Mouse (Mus musculus) hindbrain, embryonic 11.5 days (tissue): ENCODE data around the gene Dnm3. TPM values are rescaled to one million over a fixed set of nuclear protein-coding genes. Genes with fewer than 3 reads are reported as not detected.

Experiments
- ATAC-seq: fragments of 200-750 bp; cut with Nextera tagmentation; 2 replicates; pipeline ENCODE4 v1.8.0; 2017; ENCODE audit warnings: mild to moderate bottlenecking, moderate TSS enrichment, moderate library complexity; ENCODE audit not compliant: low FRiP score
- DNase-seq: peaks from one replicate; pipeline ENCODE4 v3.0.0-alpha.2; 2015; ENCODE audit warnings: low spot score
- H3K27ac ChIP-seq: fragments of 300-500 bp; sonication (generic); 2 replicates; pipeline ENCODE4 v1.5.1; 2014; ENCODE audit warnings: mild to moderate bottlenecking, low read depth, low read length
- H3K27me3 ChIP-seq: fragments of 300-500 bp; sonication (generic); 2 replicates; pipeline ENCODE4 v1.6.1; 2014; ENCODE audit warnings: mild to moderate bottlenecking, low read length, moderate library complexity, mixed read lengths; ENCODE audit not compliant: control insufficient read depth, insufficient read depth
- H3K36me3 ChIP-seq: fragments of 300-500 bp; sonication (generic); 2 replicates; pipeline ENCODE4 v1.6.1; 2014; ENCODE audit warnings: mild to moderate bottlenecking, low read length, moderate library complexity, mixed read lengths; ENCODE audit not compliant: control insufficient read depth, insufficient read depth
- H3K4me1 ChIP-seq: fragments of 300-500 bp; sonication (generic); replicated peaks from 2 replicates; pipeline ENCODE4 v1.6.1; 2014; ENCODE audit warnings: low read length, mixed read lengths; ENCODE audit not compliant: control insufficient read depth, insufficient read depth
- H3K4me2 ChIP-seq: fragments of 300-500 bp; sonication (generic); replicated peaks from 2 replicates; pipeline ENCODE4 v1.6.1; 2014; ENCODE audit warnings: mild to moderate bottlenecking, low read depth, low read length
- H3K4me3 ChIP-seq: fragments of 300-500 bp; sonication (generic); 2 replicates; pipeline ENCODE4 v1.5.1; 2014; ENCODE audit warnings: low read depth, low read length
- H3K9ac ChIP-seq: fragments of 300-500 bp; sonication (generic); 2 replicates; pipeline ENCODE4 v1.6.1; 2014; ENCODE audit warnings: low read depth, low read length
- H3K9me3 ChIP-seq: fragments of 300-500 bp; sonication (generic); 2 replicates; pipeline ENCODE4 v1.6.1; 2016; ENCODE audit warnings: low read length; ENCODE audit not compliant: control insufficient read depth
- WGBS: fragments of 180-500 bp; shearing (Covaris S2); extraction: QIAGEN DNeasy Blood & Tissue Kit; methylation state at CpG from one replicate; pipeline ENCODE4 v1.1.7; 2014; 5-methylcytosine and 5-hydroxymethylcytosine counted together
- polyA plus RNA-seq: library from polyadenylated mRNA; unstranded; fragments of >200 nt; fragmentation: Nextera tagmentation; extraction: Ambion mirVana; gene quantifications from 2 replicates; pipeline ENCODE4 v1.2.1, GENCODE M21; 2014

Gene Dnm3
- polyA plus RNA-seq, 1 experiment from 2014 or later, result 12.0 TPM

GRCm38 (mm10) chr1:162107011-162107606 lies 370.7 kb downstream of the Dnm3 start:
- Histone ChIP-seq H3K9me3 (no peaks in the 10 kb centered on the region), H3K27ac (no peak overlapping the region), H3K9ac (no peak overlapping the region), H3K27me3 (no peaks in the 10 kb centered on the region), H3K4me3 (no peak overlapping the region), H3K36me3 (no peaks in the 10 kb centered on the region), H3K4me1 (no peaks in the 10 kb centered on the region), H3K4me2 (no peak overlapping the region)
- 80% methylated on average over 4 of the region's 4 CpGs for WGBS
- no peak for DNase-seq
- ATAC-seq, result no peak

GRCm38 (mm10) chr1:162100961-162101830 lies 376.6 kb downstream of the Dnm3 start:
- H3K4me1 ChIP-seq, result no peaks in the 10 kb centered on the region
- no peak overlapping the region for H3K4me2 ChIP-seq
- H3K9ac ChIP-seq, result no peak overlapping the region
- 89% methylated on average over 10 of the region's 10 CpGs for WGBS
- H3K9me3 ChIP-seq, result no peaks in the 10 kb centered on the region
- H3K4me3 ChIP-seq, result no peak overlapping the region
- no peaks in the 10 kb centered on the region for H3K27me3 ChIP-seq
- no peak overlapping the region for H3K27ac ChIP-seq
- no peak for DNase-seq
- no peaks in the 10 kb centered on the region for H3K36me3 ChIP-seq
- ATAC-seq, result no peak

- Histone ChIP-seq H3K4me2 (no peak overlapping the region), H3K4me1 (no peaks in the 10 kb centered on the region), H3K4me3 (no peak overlapping the region), H3K9ac (no peak overlapping the region), H3K27me3 (no peaks in the 10 kb centered on the region), H3K27ac (no peak overlapping the region), H3K36me3 (no peaks in the 10 kb centered on the region), H3K9me3 (no peaks in the 10 kb centered on the region)
- no peak for DNase-seq
- ATAC-seq, result no peak
- 81% methylated on average over 7 of the region's 7 CpGs for WGBS
Observed at GRCm38 (mm10) chr1:162100033-162100820, 377.6 kb downstream of the Dnm3 start.

- H3K4me3 ChIP-seq, result no peak overlapping the region
- WGBS, result 91% methylated on average over 3 of the region's 3 CpGs
- H3K27ac ChIP-seq, result no peak overlapping the region
- H3K27me3 ChIP-seq, result no peaks in the 10 kb centered on the region
- ATAC-seq, result no peak
- H3K4me2 ChIP-seq, result no peak overlapping the region
- H3K36me3 ChIP-seq, result no peaks in the 10 kb centered on the region
- no peak for DNase-seq
- H3K4me1 ChIP-seq, result no peaks in the 10 kb centered on the region
- no peaks in the 10 kb centered on the region for H3K9me3 ChIP-seq
- H3K9ac ChIP-seq, result no peak overlapping the region
Observed at GRCm38 (mm10) chr1:162099203-162099602, 378.6 kb downstream of the Dnm3 start.

- Histone ChIP-seq H3K9me3 (no peaks in the 10 kb centered on the region), H3K27ac (no peak overlapping the region), H3K27me3 (no peaks in the 10 kb centered on the region), H3K9ac (no peak overlapping the region), H3K4me3 (no peak overlapping the region), H3K4me2 (no peak overlapping the region), H3K4me1 (no peaks in the 10 kb centered on the region), H3K36me3 (no peaks in the 10 kb centered on the region)
- no peak for ATAC-seq
- WGBS, result 86% methylated on average over 8 of the region's 8 CpGs
- DNase-seq, result no peak
Observed at GRCm38 (mm10) chr1:162094523-162095272, 383.1 kb downstream of the Dnm3 start.

GRCm38 (mm10) chr1:162093806-162094522 lies 383.9 kb downstream of the Dnm3 start:
- H3K9me3 ChIP-seq, result no peaks in the 10 kb centered on the region
- H3K4me3 ChIP-seq, result no peak overlapping the region
- WGBS, result 76% methylated on average over 9 of the region's 9 CpGs
- ATAC-seq (no peak), DNase-seq (no peak)
- H3K36me3 ChIP-seq, result no peaks in the 10 kb centered on the region
- H3K4me2 ChIP-seq, result no peak overlapping the region
- H3K9ac ChIP-seq, result no peak overlapping the region
- no peaks in the 10 kb centered on the region for H3K4me1 ChIP-seq
- H3K27me3 ChIP-seq, result no peaks in the 10 kb centered on the region
- no peak overlapping the region for H3K27ac ChIP-seq

GRCm38 (mm10) chr1:162092899-162093659 lies 384.8 kb downstream of the Dnm3 start:
- WGBS, result 86% methylated on average over 3 of the region's 3 CpGs
- no peaks in the 10 kb centered on the region for H3K27me3 ChIP-seq
- H3K9ac ChIP-seq, result no peak overlapping the region
- no peaks in the 10 kb centered on the region for H3K9me3 ChIP-seq
- no peak for DNase-seq
- H3K4me1 ChIP-seq, result no peaks in the 10 kb centered on the region
- H3K36me3 ChIP-seq, result no peaks in the 10 kb centered on the region
- no peak for ATAC-seq
- H3K4me3 ChIP-seq, result no peak overlapping the region
- H3K4me2 ChIP-seq, result no peak overlapping the region
- no peak overlapping the region for H3K27ac ChIP-seq
